Mouse (Mus musculus) cortical plate, adult 2 months (tissue): ENCODE results near the gene Efcab2.

ENCODE experiments used
- CTCF ChIP-seq: fragments of 200-500 bp; IDR thresholded peaks from 2 replicates; pipeline ENCODE4 v1.5.1; 2011; ENCODE audit warnings: mild to moderate bottlenecking, control low read depth, low read length; ENCODE audit not compliant: insufficient read depth; ENCODE audit errors: extremely low read depth
- POLR2A ChIP-seq: fragments of 200-500 bp; IDR thresholded peaks from 2 replicates; pipeline ENCODE4 v1.6.1; 2011; ENCODE audit warnings: mild to moderate bottlenecking, low read length, control low read depth; ENCODE audit not compliant: insufficient read depth; ENCODE audit errors: extremely low read depth

DNA sequence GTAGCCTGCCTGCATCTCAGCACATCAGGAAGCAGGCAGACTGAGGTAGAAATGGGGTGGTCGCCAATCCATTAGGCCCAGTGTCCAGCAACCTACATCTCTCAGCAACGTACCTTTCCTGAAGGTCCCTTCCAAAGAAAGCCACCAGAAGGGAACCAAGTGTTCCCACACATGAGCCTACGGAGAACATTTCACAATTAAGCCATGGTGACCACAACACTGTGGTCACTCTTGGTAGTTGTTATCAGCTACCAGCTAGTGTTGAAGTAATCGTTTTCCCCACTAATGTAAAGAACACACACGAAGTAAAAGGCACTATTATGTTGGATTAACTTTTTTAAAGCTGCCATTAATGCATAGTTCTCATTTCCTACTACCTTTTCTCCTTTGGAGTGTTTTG, 85.8 kb downstream of the Efcab2 start:
- TF ChIP-seq CTCF (no peak), POLR2A (no peak)
